Mouse (Mus musculus): Measurements from ENCODE around the gene Mpped2. TPM values are rescaled to one million over a fixed set of nuclear protein-coding genes. Genes with fewer than 3 reads are reported as not detected.
A peak's percentile ranks its signal among the peaks of the same experiment; 100 is the strongest.

The Mpped2 gene
- total and polyA plus RNA-seq, 2 experiments from 2014 or later, result 65.4 to 104 TPM

DNA sequence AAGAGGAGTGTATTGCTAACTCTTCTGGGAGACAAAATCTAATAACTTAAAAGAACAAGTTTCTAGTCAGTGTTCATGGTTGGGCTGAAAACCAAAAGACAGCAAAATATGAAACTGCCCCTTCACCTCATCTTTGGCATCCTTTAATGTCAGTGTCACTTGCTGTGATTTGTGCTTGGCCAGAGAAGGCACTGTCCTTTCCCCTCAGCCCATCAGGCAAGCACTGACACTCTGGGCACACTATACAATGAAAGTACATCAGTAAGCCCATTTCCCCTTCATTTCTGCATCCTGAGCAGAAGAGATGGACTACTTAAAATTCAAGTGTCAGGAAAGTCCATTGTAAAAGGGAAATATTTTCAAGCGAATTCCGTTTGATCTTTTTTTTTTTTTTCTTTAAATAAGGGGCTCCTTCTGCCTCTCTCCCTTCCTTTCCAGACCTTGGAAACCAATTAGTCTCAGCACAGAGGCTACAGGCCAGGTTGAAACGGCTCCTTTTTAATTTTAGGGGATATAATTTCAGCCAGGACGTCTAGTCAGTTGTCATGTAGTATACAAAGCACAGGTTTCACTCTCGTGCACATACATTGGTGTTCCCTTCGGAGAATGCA, 1.2 kb upstream of the Mpped2 start:
- Histone ChIP-seq H3K9ac (no peak overlapping the region), H3K27ac (ENCODE audit: low read depth, low read length) (no peak overlapping the region)
- TF ChIP-seq CTCF (IDR thresholded peaks at IDR 0.05; ENCODE audit: low read depth), result no peak

GRCm38 (mm10) chr2:106692405-106692782, 675 bp upstream of the Mpped2 start:
- Histone ChIP-seq H3K36me3 (ENCODE audit: insufficient read depth) (no peaks in the 10 kb centered on the region), H3K4me1 (ENCODE audit: insufficient read depth) (no peaks in the 10 kb centered on the region), H3K4me3 (ENCODE audit: low read depth, low read length) (peak overlapping the region; percentile 93), H3K4me2 (ENCODE audit: low read depth) (peak overlapping the region; percentile 91), H3K9ac (peak overlapping the region; percentile 100), H3K9me3 (ENCODE audit: low read length) (no peaks in the 10 kb centered on the region), H3K27ac (ENCODE audit: low read depth, low read length) (peak overlapping the region; percentile 99), H3K27me3 (ENCODE audit: insufficient read depth, low read length) (no peaks in the 10 kb centered on the region)
- DNase-seq (peak; percentile 66), ATAC-seq (no peak)
- 2% methylated on average over 14 of the region's 14 CpGs for WGBS
- TF ChIP-seq CTCF (IDR thresholded peaks at IDR 0.05; ENCODE audit: low read depth), result no peak

More for the DNA sequence above, 1.2 kb upstream of the Mpped2 start:
- Histone ChIP-seq H3K4me3 (ENCODE audit: low read depth, low read length) (peak overlapping the region; percentile 93; the same call in 1 of the 2 replicates), H3K36me3 (ENCODE audit: insufficient read depth) (no peaks in the 10 kb centered on the region), H3K4me1 (ENCODE audit: insufficient read depth) (no peaks in the 10 kb centered on the region), H3K4me2 (ENCODE audit: low read depth) (peak overlapping the region; percentile 91), H3K9me3 (ENCODE audit: low read length) (no peaks in the 10 kb centered on the region), H3K27me3 (ENCODE audit: insufficient read depth, low read length) (no peaks in the 10 kb centered on the region)
- WGBS, result 9% methylated on average over 6 of the region's 6 CpGs
- no peak for ATAC-seq
- no peak for DNase-seq

- WGBS, result 2% methylated on average over 88 of the region's 91 CpGs
- Histone ChIP-seq H3K9me3 (ENCODE audit: low read length) (no peaks in the 10 kb centered on the region), H3K9ac (peak overlapping the region; percentile 100), H3K36me3 (ENCODE audit: insufficient read depth) (no peaks in the 10 kb centered on the region), H3K27ac (ENCODE audit: low read depth, low read length) (peak overlapping the region; percentile 99), H3K4me1 (ENCODE audit: insufficient read depth) (peaks cover 12% of the 10 kb centered on the region; the same call in 1 of the 2 replicates), H3K4me2 (ENCODE audit: low read depth) (peak overlapping the region; percentile 91), H3K4me3 (ENCODE audit: low read depth, low read length) (peak overlapping the region; percentile 93), H3K27me3 (ENCODE audit: insufficient read depth, low read length) (no peaks in the 10 kb centered on the region)
- ATAC-seq (peak; percentile 40), DNase-seq (peak; percentile 57)
- TF ChIP-seq CTCF (IDR thresholded peaks at IDR 0.05; ENCODE audit: low read depth), result no peak
Measured at GRCm38 (mm10) chr2:106693702-106694566, 865 bp downstream of the Mpped2 start.

DNA sequence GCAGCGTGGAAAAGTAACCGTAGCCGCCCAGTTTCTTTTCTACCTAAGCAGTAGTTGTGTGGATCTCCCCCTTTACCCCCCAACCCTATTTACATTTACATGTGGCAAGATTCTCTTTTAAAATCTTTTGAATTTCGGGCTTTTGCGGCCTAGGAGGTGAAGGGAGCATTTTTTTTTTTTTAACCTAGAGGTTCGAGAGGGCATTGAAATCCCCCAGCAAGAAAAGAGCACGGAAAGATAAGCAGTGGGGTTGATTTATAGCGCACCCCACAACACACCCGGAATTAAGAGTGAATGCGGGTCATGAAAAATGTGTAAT, 1.5 kb downstream of the Mpped2 start:
- Histone ChIP-seq H3K4me2 (ENCODE audit: low read depth) (peak overlapping the region; percentile 91), H3K4me1 (ENCODE audit: insufficient read depth) (peaks cover 12% of the 10 kb centered on the region; the same call in 1 of the 2 replicates), H3K27ac (ENCODE audit: low read depth, low read length) (peak overlapping the region; percentile 99), H3K36me3 (ENCODE audit: insufficient read depth) (peaks cover 3% of the 10 kb centered on the region; the same call in 1 of the 2 replicates), H3K9me3 (ENCODE audit: low read length) (no peaks in the 10 kb centered on the region), H3K4me3 (ENCODE audit: low read depth, low read length) (peak overlapping the region; percentile 93), H3K27me3 (ENCODE audit: insufficient read depth, low read length) (no peaks in the 10 kb centered on the region), H3K9ac (peak overlapping the region; percentile 100)
- peak; percentile 60 for DNase-seq
- ATAC-seq, result no peak
- no peak for TF ChIP-seq CTCF (IDR thresholded peaks at IDR 0.05; ENCODE audit: low read depth)
- WGBS, result under 1% methylated on average over 10 of the region's 10 CpGs

GRCm38 (mm10) chr2:106694886-106695733, 2.0 kb downstream of the Mpped2 start:
- H3K27me3 ChIP-seq (ENCODE audit: insufficient read depth, low read length), result no peaks in the 10 kb centered on the region
- peaks cover 4% of the 10 kb centered on the region; the same call in 1 of the 2 replicates for H3K36me3 ChIP-seq (ENCODE audit: insufficient read depth)
- H3K27ac ChIP-seq (ENCODE audit: low read depth, low read length), result peak overlapping the region; percentile 99
- H3K4me2 ChIP-seq (ENCODE audit: low read depth), result peak overlapping the region; percentile 91
- H3K4me1 ChIP-seq (ENCODE audit: insufficient read depth), result peaks cover 18% of the 10 kb centered on the region; the same call in 1 of the 2 replicates
- DNase-seq (peak; percentile 81), ATAC-seq (peak; percentile 42)
- no peak for TF ChIP-seq CTCF (IDR thresholded peaks at IDR 0.05; ENCODE audit: low read depth)
- H3K4me3 ChIP-seq (ENCODE audit: low read depth, low read length), result peak overlapping the region; percentile 93
- WGBS, result 0% methylated on average over 40 of the region's 41 CpGs
- H3K9me3 ChIP-seq (ENCODE audit: low read length), result no peaks in the 10 kb centered on the region
- H3K9ac ChIP-seq, result peak overlapping the region; percentile 100

DNA sequence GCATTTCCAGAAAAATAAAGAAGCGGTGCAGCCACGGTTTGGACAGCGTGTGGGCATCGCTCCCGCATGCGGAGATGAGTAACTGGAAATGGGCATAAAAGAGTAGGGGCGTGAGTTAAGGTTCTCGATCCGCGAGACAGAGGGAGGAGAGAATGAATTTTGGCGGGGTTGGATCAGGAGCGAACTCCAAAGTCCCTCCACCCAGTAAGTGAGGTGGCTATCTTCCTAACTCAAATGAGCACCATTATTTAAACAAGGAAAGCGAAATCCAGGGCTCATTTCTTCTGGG, 2.6 kb downstream of the Mpped2 start:
- peak overlapping the region; percentile 99 for H3K27ac ChIP-seq (ENCODE audit: low read depth, low read length)
- WGBS, result under 1% methylated on average over 13 of the region's 13 CpGs
- peaks cover 19% of the 10 kb centered on the region; the same call in 1 of the 2 replicates for H3K4me1 ChIP-seq (ENCODE audit: insufficient read depth)
- DNase-seq (peak; percentile 56), ATAC-seq (no peak)
- no peaks in the 10 kb centered on the region for H3K27me3 ChIP-seq (ENCODE audit: insufficient read depth, low read length)
- peak overlapping the region; percentile 91 for H3K4me2 ChIP-seq (ENCODE audit: low read depth)
- H3K9me3 ChIP-seq (ENCODE audit: low read length), result no peaks in the 10 kb centered on the region
- peak overlapping the region; percentile 93 for H3K4me3 ChIP-seq (ENCODE audit: low read depth, low read length)
- H3K36me3 ChIP-seq (ENCODE audit: insufficient read depth), result peaks cover 4% of the 10 kb centered on the region; the same call in 1 of the 2 replicates
- no peak for TF ChIP-seq CTCF (IDR thresholded peaks at IDR 0.05; ENCODE audit: low read depth)
- peak overlapping the region; percentile 100 for H3K9ac ChIP-seq
